Mouse (Mus musculus): ENCODE data around the gene Tmtc2. TPM values are rescaled to one million over a fixed set of nuclear protein-coding genes. Genes with fewer than 3 reads are reported as not detected.
A peak's percentile ranks its signal among the peaks of the same experiment; 100 is the strongest.

Gene Tmtc2
- total RNA-seq, 1 experiment from 2014 or later = 3.5 TPM

- no peak for ATAC-seq (replicated peaks in 1 of 2; ENCODE audit: insufficient read depth in 1 of 2, low FRiP score in 2 of 2, low TSS enrichment in 1 of 2, low read depth in 1 of 2, poor library complexity in 2 of 2, severe bottlenecking in 2 of 2)
Measured at GRCm38 (mm10) chr10:105399316-105399715, 174.9 kb downstream of the Tmtc2 start.

- ATAC-seq (replicated peaks in 1 of 2; ENCODE audit: insufficient read depth in 1 of 2, low FRiP score in 2 of 2, low TSS enrichment in 1 of 2, low read depth in 1 of 2, poor library complexity in 2 of 2, severe bottlenecking in 2 of 2) = no peak
Measured at GRCm38 (mm10) chr10:105384065-105384464, 190.2 kb downstream of the Tmtc2 start.

GRCm38 (mm10) chr10:105381705-105382104 is 192.5 kb downstream of the Tmtc2 start:
- ATAC-seq (replicated peaks in 1 of 2; ENCODE audit: insufficient read depth in 1 of 2, low FRiP score in 2 of 2, low TSS enrichment in 1 of 2, low read depth in 1 of 2, poor library complexity in 2 of 2, severe bottlenecking in 2 of 2) = no peak

- no peak for ATAC-seq (replicated peaks in 1 of 2; ENCODE audit: insufficient read depth in 1 of 2, low FRiP score in 2 of 2, low TSS enrichment in 1 of 2, low read depth in 1 of 2, poor library complexity in 2 of 2, severe bottlenecking in 2 of 2)
Measured at GRCm38 (mm10) chr10:105381202-105381601, 193.0 kb downstream of the Tmtc2 start.

GRCm38 (mm10) chr10:105380584-105380983 is 193.7 kb downstream of the Tmtc2 start:
- no peak for ATAC-seq (replicated peaks in 1 of 2; ENCODE audit: insufficient read depth in 1 of 2, low FRiP score in 2 of 2, low TSS enrichment in 1 of 2, low read depth in 1 of 2, poor library complexity in 2 of 2, severe bottlenecking in 2 of 2)

- no peak for ATAC-seq (replicated peaks in 1 of 2; ENCODE audit: insufficient read depth in 1 of 2, low FRiP score in 2 of 2, low TSS enrichment in 1 of 2, low read depth in 1 of 2, poor library complexity in 2 of 2, severe bottlenecking in 2 of 2)
Measured at GRCm38 (mm10) chr10:105377711-105378110, 196.5 kb downstream of the Tmtc2 start.

GRCm38 (mm10) chr10:105373265-105373664 is 201.0 kb downstream of the Tmtc2 start:
- no peak for ATAC-seq (replicated peaks in 1 of 2; ENCODE audit: insufficient read depth in 1 of 2, low FRiP score in 2 of 2, low TSS enrichment in 1 of 2, low read depth in 1 of 2, poor library complexity in 2 of 2, severe bottlenecking in 2 of 2)

- no peak for ATAC-seq (replicated peaks in 1 of 2; ENCODE audit: insufficient read depth in 1 of 2, low FRiP score in 2 of 2, low TSS enrichment in 1 of 2, low read depth in 1 of 2, poor library complexity in 2 of 2, severe bottlenecking in 2 of 2)
Measured at GRCm38 (mm10) chr10:105368242-105368641, 206.0 kb downstream of the Tmtc2 start.

GRCm38 (mm10) chr10:105364480-105364879 is 209.8 kb downstream of the Tmtc2 start:
- no peak for ATAC-seq (replicated peaks in 1 of 2; ENCODE audit: insufficient read depth in 1 of 2, low FRiP score in 2 of 2, low TSS enrichment in 1 of 2, low read depth in 1 of 2, poor library complexity in 2 of 2, severe bottlenecking in 2 of 2)

GRCm38 (mm10) chr10:105350301-105350700 is 223.9 kb downstream of the Tmtc2 start:
- ATAC-seq (replicated peaks in 1 of 2; ENCODE audit: insufficient read depth in 1 of 2, low FRiP score in 2 of 2, low TSS enrichment in 1 of 2, low read depth in 1 of 2, poor library complexity in 2 of 2, severe bottlenecking in 2 of 2) = no peak

GRCm38 (mm10) chr10:105345920-105346319 is 228.3 kb downstream of the Tmtc2 start:
- no peak for ATAC-seq (replicated peaks in 1 of 2; ENCODE audit: insufficient read depth in 1 of 2, low FRiP score in 2 of 2, low TSS enrichment in 1 of 2, low read depth in 1 of 2, poor library complexity in 2 of 2, severe bottlenecking in 2 of 2)

- ATAC-seq (replicated peaks in 1 of 2; ENCODE audit: insufficient read depth in 1 of 2, low FRiP score in 2 of 2, low TSS enrichment in 1 of 2, low read depth in 1 of 2, poor library complexity in 2 of 2, severe bottlenecking in 2 of 2) = no peak
Measured at GRCm38 (mm10) chr10:105332856-105333255, 241.4 kb downstream of the Tmtc2 start.

- ATAC-seq (replicated peaks in 1 of 2; ENCODE audit: insufficient read depth in 1 of 2, low FRiP score in 2 of 2, low TSS enrichment in 1 of 2, low read depth in 1 of 2, poor library complexity in 2 of 2, severe bottlenecking in 2 of 2) = no peak
Measured at GRCm38 (mm10) chr10:105330327-105330726, 243.9 kb downstream of the Tmtc2 start.

- no peak for ATAC-seq (replicated peaks in 1 of 2; ENCODE audit: insufficient read depth in 1 of 2, low FRiP score in 2 of 2, low TSS enrichment in 1 of 2, low read depth in 1 of 2, poor library complexity in 2 of 2, severe bottlenecking in 2 of 2)
Measured at GRCm38 (mm10) chr10:105323646-105324192, 250.5 kb downstream of the Tmtc2 start.

GRCm38 (mm10) chr10:105319299-105320057 is 254.8 kb downstream of the Tmtc2 start:
- no peak for ATAC-seq (replicated peaks in 1 of 2; ENCODE audit: insufficient read depth in 1 of 2, low FRiP score in 2 of 2, low TSS enrichment in 1 of 2, low read depth in 1 of 2, poor library complexity in 2 of 2, severe bottlenecking in 2 of 2)

GRCm38 (mm10) chr10:105318869-105319268 is 255.4 kb downstream of the Tmtc2 start:
- ATAC-seq (replicated peaks in 1 of 2; ENCODE audit: insufficient read depth in 1 of 2, low FRiP score in 2 of 2, low TSS enrichment in 1 of 2, low read depth in 1 of 2, poor library complexity in 2 of 2, severe bottlenecking in 2 of 2) = no peak

GRCm38 (mm10) chr10:105312986-105313385 is 261.3 kb downstream of the Tmtc2 start:
- no peak for ATAC-seq (replicated peaks in 1 of 2; ENCODE audit: insufficient read depth in 1 of 2, low FRiP score in 2 of 2, low TSS enrichment in 1 of 2, low read depth in 1 of 2, poor library complexity in 2 of 2, severe bottlenecking in 2 of 2)

GRCm38 (mm10) chr10:105297560-105297959 is 276.7 kb downstream of the Tmtc2 start:
- 0 out of 4 replicates have a peak, but pooled peaks of 1 of the 2 experiments have one; percentile 17 for ATAC-seq (replicated peaks in 1 of 2; ENCODE audit: insufficient read depth in 1 of 2, low FRiP score in 2 of 2, low TSS enrichment in 1 of 2, low read depth in 1 of 2, poor library complexity in 2 of 2, severe bottlenecking in 2 of 2)

GRCm38 (mm10) chr10:105292961-105293360 is 281.3 kb downstream of the Tmtc2 start:
- ATAC-seq (replicated peaks in 1 of 2; ENCODE audit: insufficient read depth in 1 of 2, low FRiP score in 2 of 2, low TSS enrichment in 1 of 2, low read depth in 1 of 2, poor library complexity in 2 of 2, severe bottlenecking in 2 of 2) = no peak
